Mouse (Mus musculus) heart, embryonic 13.5 days (tissue): Measurements from ENCODE around the gene Syn2. TPM values are rescaled to one million over a fixed set of nuclear protein-coding genes. Genes with fewer than 3 reads are reported as not detected.

Experiments used
- ATAC-seq: fragments of 200-750 bp; cut with Nextera tagmentation; 2 replicates; pipeline ENCODE4 v1.8.0; 2017; ENCODE audit warnings: moderate TSS enrichment; ENCODE audit not compliant: insufficient number of reproducible peaks, low FRiP score, low TSS enrichment; ENCODE audit errors: extremely low read depth
- H3K27ac ChIP-seq: fragments of 300-500 bp; sonication (generic); replicated peaks from 2 replicates; pipeline ENCODE4 v1.5.1; 2015; ENCODE audit warnings: moderate library complexity, mild to moderate bottlenecking, inconsistent platforms
- H3K27me3 ChIP-seq: fragments of 300-500 bp; sonication (generic); replicated peaks from 2 replicates; pipeline ENCODE4 v1.6.1; 2015; ENCODE audit warnings: mild to moderate bottlenecking, inconsistent platforms
- H3K36me3 ChIP-seq: fragments of 300-500 bp; sonication (generic); 2 replicates; pipeline ENCODE4 v1.6.1; 2015; ENCODE audit warnings: mild to moderate bottlenecking, inconsistent platforms
- H3K4me1 ChIP-seq: fragments of 300-500 bp; sonication (generic); 2 replicates; pipeline ENCODE4 v1.6.1; 2015; ENCODE audit warnings: inconsistent platforms
- H3K4me2 ChIP-seq: fragments of 300-500 bp; sonication (generic); 2 replicates; pipeline ENCODE4 v1.6.1; 2015; ENCODE audit warnings: inconsistent platforms, mild to moderate bottlenecking, moderate library complexity
- H3K4me3 ChIP-seq: fragments of 300-500 bp; sonication (generic); 2 replicates; pipeline ENCODE4 v1.5.1; 2015; ENCODE audit warnings: moderate library complexity, mild to moderate bottlenecking, inconsistent platforms
- H3K9ac ChIP-seq: fragments of 300-500 bp; sonication (generic); 2 replicates; pipeline ENCODE4 v1.6.1; 2015; ENCODE audit warnings: inconsistent platforms, mild to moderate bottlenecking, moderate library complexity
- H3K9me3 ChIP-seq: fragments of 300-500 bp; sonication (generic); 2 replicates; pipeline ENCODE4 v1.6.1; 2016; ENCODE audit warnings: inconsistent platforms
- WGBS: fragments of 180-500 bp; shearing (Covaris S2); methylation state at CpG from one replicate; pipeline ENCODE4 v1.1.7; 2015; ENCODE audit warnings: mixed read lengths; 5-methylcytosine and 5-hydroxymethylcytosine counted together
- polyA plus RNA-seq: library from polyadenylated mRNA; unstranded; fragments of >200 nt; fragmentation: Nextera tagmentation; extraction: Ambion mirVana; gene quantifications from 2 replicates; pipeline ENCODE4 v1.2.1, GENCODE M21; 2015

Gene Syn2
- polyA plus RNA-seq, 1 experiment from 2014 or later = 1.4 TPM

DNA sequence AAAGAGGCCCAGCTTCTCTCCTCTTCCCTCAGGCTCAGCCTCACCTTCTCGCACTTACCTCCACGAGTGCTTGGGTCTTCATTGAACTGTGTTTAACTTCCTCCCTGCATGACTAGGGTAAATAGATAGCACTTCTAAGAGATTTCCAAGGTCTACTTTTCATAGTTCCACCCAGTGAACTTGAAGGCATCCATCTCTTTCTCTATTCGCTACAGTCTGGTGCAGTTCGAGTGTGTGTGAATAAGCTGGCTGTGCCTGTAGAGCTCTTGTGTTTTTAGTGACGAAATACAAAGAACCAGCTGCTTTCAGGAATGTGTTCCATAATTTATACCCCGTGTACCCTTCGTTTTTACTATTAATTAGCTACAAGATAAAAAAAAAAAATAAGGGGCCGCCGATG, 140.0 kb downstream of the Syn2 start:
- H3K4me1 ChIP-seq = peaks cover 32% of the 10 kb centered on the region
- ATAC-seq = no peak
- H3K9ac ChIP-seq = no peak overlapping the region
- no peak overlapping the region for H3K4me3 ChIP-seq
- H3K27me3 ChIP-seq = peaks cover 86% of the 10 kb centered on the region
- no peak overlapping the region for H3K4me2 ChIP-seq
- H3K27ac ChIP-seq = no peak overlapping the region
- WGBS = 73% methylated on average over 9 of the region's 9 CpGs
- no peaks in the 10 kb centered on the region for H3K36me3 ChIP-seq
- H3K9me3 ChIP-seq = no peaks in the 10 kb centered on the region

GRCm38 (mm10) chr6:115275116-115275815, 140.6 kb downstream of the Syn2 start:
- Histone ChIP-seq H3K4me2 (no peak overlapping the region), H3K9me3 (no peaks in the 10 kb centered on the region), H3K9ac (no peak overlapping the region), H3K4me1 (peaks cover 26% of the 10 kb centered on the region), H3K4me3 (no peak overlapping the region), H3K27me3 (peaks cover 84% of the 10 kb centered on the region), H3K36me3 (no peaks in the 10 kb centered on the region), H3K27ac (no peak overlapping the region)
- 83% methylated on average over 10 of the region's 10 CpGs for WGBS
- no peak for ATAC-seq

GRCm38 (mm10) chr6:115278086-115278485, 143.4 kb downstream of the Syn2 start:
- no peak for ATAC-seq
- peaks cover 95% of the 10 kb centered on the region for H3K27me3 ChIP-seq
- 67% methylated on average over 8 of the region's 8 CpGs for WGBS
- H3K4me2 ChIP-seq = no peak overlapping the region
- H3K36me3 ChIP-seq = no peaks in the 10 kb centered on the region
- H3K9ac ChIP-seq = no peak overlapping the region
- H3K4me3 ChIP-seq = no peak overlapping the region
- no peak overlapping the region for H3K27ac ChIP-seq
- H3K4me1 ChIP-seq = 0 out of 2 replicates have a peak, but pooled peaks cover 6% of the 10 kb centered on the region
- H3K9me3 ChIP-seq = no peaks in the 10 kb centered on the region

GRCm38 (mm10) chr6:115279639-115280038, 144.9 kb downstream of the Syn2 start:
- Histone ChIP-seq H3K9me3 (no peaks in the 10 kb centered on the region), H3K36me3 (no peaks in the 10 kb centered on the region), H3K4me2 (no peak overlapping the region), H3K27ac (no peak overlapping the region), H3K4me3 (no peak overlapping the region), H3K27me3 (peaks cover 97% of the 10 kb centered on the region), H3K4me1 (0 out of 2 replicates have a peak, but pooled peaks cover 6% of the 10 kb centered on the region), H3K9ac (no peak overlapping the region)
- no peak for ATAC-seq
- 45% methylated on average over 2 of the region's 2 CpGs for WGBS

- H3K27me3 ChIP-seq = peaks cover 86% of the 10 kb centered on the region
- no peak overlapping the region for H3K27ac ChIP-seq
- H3K4me3 ChIP-seq = no peak overlapping the region
- no peak overlapping the region for H3K4me2 ChIP-seq
- ATAC-seq = no peak
- H3K36me3 ChIP-seq = no peaks in the 10 kb centered on the region
- H3K9ac ChIP-seq = no peak overlapping the region
- H3K4me1 ChIP-seq = peaks cover 9% of the 10 kb centered on the region
- no peaks in the 10 kb centered on the region for H3K9me3 ChIP-seq
- WGBS = 75% methylated on average over 2 of the region's 2 CpGs
Measured at GRCm38 (mm10) chr6:115284153-115284552, 149.5 kb downstream of the Syn2 start.

- no peak overlapping the region for H3K9ac ChIP-seq
- H3K4me1 ChIP-seq = peaks cover 16% of the 10 kb centered on the region
- H3K27ac ChIP-seq = no peak overlapping the region
- peaks cover 79% of the 10 kb centered on the region for H3K27me3 ChIP-seq
- WGBS = 62% methylated on average over 6 of the region's 6 CpGs
- H3K36me3 ChIP-seq = no peaks in the 10 kb centered on the region
- no peaks in the 10 kb centered on the region for H3K9me3 ChIP-seq
- no peak for ATAC-seq
- H3K4me3 ChIP-seq = no peak overlapping the region
- no peak overlapping the region for H3K4me2 ChIP-seq
Measured at GRCm38 (mm10) chr6:115286441-115286840, 151.7 kb downstream of the Syn2 start.

- no peak for ATAC-seq
- Histone ChIP-seq H3K9me3 (no peaks in the 10 kb centered on the region), H3K4me1 (peaks cover 26% of the 10 kb centered on the region), H3K27ac (no peak overlapping the region), H3K36me3 (no peaks in the 10 kb centered on the region), H3K4me3 (no peak overlapping the region), H3K4me2 (no peak overlapping the region), H3K27me3 (peaks cover 71% of the 10 kb centered on the region), H3K9ac (no peak overlapping the region)
- 83% methylated on average over 3 of the region's 3 CpGs for whole genome bisulfite sequencing
Measured at GRCm38 (mm10) chr6:115288223-115288622, 153.5 kb downstream of the Syn2 start.

- Histone ChIP-seq H3K4me3 (no peak overlapping the region), H3K27ac (no peak overlapping the region), H3K9me3 (no peaks in the 10 kb centered on the region), H3K9ac (no peak overlapping the region), H3K4me1 (peaks cover 26% of the 10 kb centered on the region), H3K4me2 (no peak overlapping the region), H3K36me3 (no peaks in the 10 kb centered on the region), H3K27me3 (peaks cover 66% of the 10 kb centered on the region)
- WGBS = 26% methylated on average over 5 of the region's 5 CpGs
- no peak for ATAC-seq
Measured at GRCm38 (mm10) chr6:115290561-115290960, 155.9 kb downstream of the Syn2 start.

DNA sequence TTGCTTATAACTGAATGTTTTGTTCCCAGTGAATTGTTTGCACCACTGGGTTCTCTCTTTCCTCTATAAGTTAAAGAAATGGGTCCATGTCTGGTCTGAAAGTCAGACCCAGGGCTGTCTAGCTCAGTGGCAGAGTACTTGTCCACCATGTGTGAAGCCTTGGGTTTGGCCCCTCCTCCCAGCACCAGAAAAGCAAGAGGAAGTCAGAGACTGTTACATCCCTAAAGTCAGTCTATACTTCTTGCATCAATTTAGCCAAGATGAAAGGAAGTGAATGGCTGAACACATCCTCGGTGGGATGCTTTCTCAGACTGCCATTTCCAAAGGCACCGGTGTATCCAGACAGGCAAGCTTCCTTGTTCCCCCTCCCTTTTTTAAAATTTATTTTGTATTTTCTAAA, 156.4 kb downstream of the Syn2 start:
- WGBS = 81% methylated on average over 2 of the region's 2 CpGs
- H3K9me3 ChIP-seq = no peaks in the 10 kb centered on the region
- H3K9ac ChIP-seq = no peak overlapping the region
- H3K4me1 ChIP-seq = peaks cover 26% of the 10 kb centered on the region
- H3K27me3 ChIP-seq = peaks cover 66% of the 10 kb centered on the region
- H3K4me3 ChIP-seq = no peak overlapping the region
- H3K36me3 ChIP-seq = no peaks in the 10 kb centered on the region
- ATAC-seq = no peak
- H3K4me2 ChIP-seq = no peak overlapping the region
- H3K27ac ChIP-seq = no peak overlapping the region

DNA sequence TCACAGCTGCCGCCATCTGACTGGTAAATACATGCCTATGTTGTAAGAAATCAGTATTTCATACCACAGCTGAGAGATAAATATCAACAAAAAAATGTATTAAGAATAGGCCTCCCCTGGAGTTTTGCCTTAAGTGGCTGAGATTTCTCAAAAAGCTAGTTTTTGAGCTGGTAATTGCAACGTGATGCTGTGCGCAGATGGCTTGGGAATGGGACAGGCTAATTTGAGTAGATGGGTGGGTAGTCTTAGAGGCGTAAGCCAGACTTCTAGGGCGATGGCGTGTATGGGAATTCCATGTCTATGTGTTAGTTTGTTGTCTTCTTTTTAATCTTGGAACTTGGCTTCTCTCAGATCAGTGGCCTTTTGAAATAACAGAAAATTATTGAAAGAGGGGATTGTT, 157.1 kb downstream of the Syn2 start:
- H3K4me1 ChIP-seq = peaks cover 26% of the 10 kb centered on the region
- H3K4me2 ChIP-seq = no peak overlapping the region
- H3K36me3 ChIP-seq = no peaks in the 10 kb centered on the region
- no peaks in the 10 kb centered on the region for H3K9me3 ChIP-seq
- peaks cover 63% of the 10 kb centered on the region for H3K27me3 ChIP-seq
- ATAC-seq = no peak
- H3K9ac ChIP-seq = no peak overlapping the region
- 89% methylated on average over 6 of the region's 6 CpGs for WGBS
- no peak overlapping the region for H3K27ac ChIP-seq
- H3K4me3 ChIP-seq = no peak overlapping the region

- no peak overlapping the region for H3K9ac ChIP-seq
- WGBS = 29% methylated on average over 6 of the region's 6 CpGs
- no peak for ATAC-seq
- peaks cover 18% of the 10 kb centered on the region for H3K4me1 ChIP-seq
- H3K27ac ChIP-seq = no peak overlapping the region
- no peaks in the 10 kb centered on the region for H3K9me3 ChIP-seq
- no peaks in the 10 kb centered on the region for H3K36me3 ChIP-seq
- H3K27me3 ChIP-seq = peaks cover 66% of the 10 kb centered on the region
- H3K4me3 ChIP-seq = no peak overlapping the region
- no peak overlapping the region for H3K4me2 ChIP-seq
Measured at GRCm38 (mm10) chr6:115292621-115293020, 157.9 kb downstream of the Syn2 start.

DNA sequence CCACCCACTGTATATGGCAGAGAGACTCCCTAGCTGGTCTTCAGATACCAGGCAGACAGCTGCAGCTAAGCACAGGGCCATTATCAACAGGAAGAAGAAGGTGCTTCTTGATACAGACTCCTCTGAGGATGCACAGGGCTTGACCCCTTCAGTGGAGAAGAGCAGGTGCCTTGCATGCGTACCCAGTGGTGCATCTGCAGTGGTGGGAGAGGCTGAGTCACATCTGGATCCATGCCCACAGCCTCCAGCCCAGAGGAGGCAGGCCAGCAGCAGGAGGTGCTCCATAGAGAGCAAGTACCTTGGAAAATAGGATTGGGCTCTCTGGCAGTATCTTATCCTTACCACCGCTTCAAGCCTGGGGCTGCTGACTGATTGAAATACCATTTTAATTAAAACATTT, 159.2 kb downstream of the Syn2 start:
- peaks cover 17% of the 10 kb centered on the region for H3K4me1 ChIP-seq
- H3K36me3 ChIP-seq = no peaks in the 10 kb centered on the region
- H3K27ac ChIP-seq = no peak overlapping the region
- no peak overlapping the region for H3K4me2 ChIP-seq
- H3K9ac ChIP-seq = no peak overlapping the region
- 0 out of 2 replicates have a peak, but pooled peaks cover 3% of the 10 kb centered on the region for H3K9me3 ChIP-seq
- WGBS = 67% methylated on average over 2 of the region's 2 CpGs
- no peak overlapping the region for H3K4me3 ChIP-seq
- ATAC-seq = no peak
- H3K27me3 ChIP-seq = peaks cover 55% of the 10 kb centered on the region
